Mouse (Mus musculus) ZHBTc4 (cell line): ENCODE data around the gene Akap2.

Experiments
- DNase-seq: peaks from one replicate; pipeline ENCODE4 v3.0.0-alpha.2; 2011; ENCODE audit warnings: low read depth, low spot score

Gene Akap2

DNA sequence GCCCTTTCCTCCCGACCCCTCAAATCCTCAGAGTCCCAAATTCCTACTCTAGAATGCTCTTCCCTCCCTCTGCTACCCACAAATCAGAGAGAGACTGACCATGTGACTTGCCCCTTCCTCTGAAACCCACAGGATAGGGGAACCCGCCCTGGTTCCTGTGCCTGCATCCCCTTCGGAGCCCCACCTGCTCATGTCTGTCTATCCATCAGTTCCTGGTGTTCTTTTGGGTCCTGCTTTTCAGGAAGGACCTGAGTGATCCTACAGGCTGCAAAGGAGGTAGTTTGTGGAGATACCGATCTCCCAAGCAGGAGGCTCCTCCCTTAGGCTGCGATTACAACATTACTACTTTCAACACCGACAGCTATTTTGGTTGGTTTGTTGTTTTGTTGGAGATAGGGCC lies 191.4 kb downstream of the Akap2 start:
- no peak for DNase-seq

DNA sequence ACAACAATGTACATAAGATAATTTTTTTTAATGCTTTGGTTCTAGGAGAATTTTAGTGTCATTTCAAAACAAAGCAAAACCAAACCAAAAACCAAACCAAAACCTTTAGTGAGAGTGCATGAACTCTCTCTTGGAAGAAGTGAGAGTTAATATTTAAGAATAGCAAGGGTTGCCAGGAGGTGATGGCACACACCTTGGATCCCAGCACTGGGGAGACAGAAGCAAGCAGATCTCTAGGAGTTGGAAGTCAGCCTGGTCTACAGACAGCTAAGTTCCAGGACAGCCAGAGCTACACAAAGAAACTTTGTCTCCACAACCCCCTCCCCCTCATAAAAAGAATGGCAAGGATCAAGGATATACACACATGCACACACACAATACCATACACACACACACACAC lies 195.6 kb downstream of the Akap2 start:
- DNase-seq = no peak

DNA sequence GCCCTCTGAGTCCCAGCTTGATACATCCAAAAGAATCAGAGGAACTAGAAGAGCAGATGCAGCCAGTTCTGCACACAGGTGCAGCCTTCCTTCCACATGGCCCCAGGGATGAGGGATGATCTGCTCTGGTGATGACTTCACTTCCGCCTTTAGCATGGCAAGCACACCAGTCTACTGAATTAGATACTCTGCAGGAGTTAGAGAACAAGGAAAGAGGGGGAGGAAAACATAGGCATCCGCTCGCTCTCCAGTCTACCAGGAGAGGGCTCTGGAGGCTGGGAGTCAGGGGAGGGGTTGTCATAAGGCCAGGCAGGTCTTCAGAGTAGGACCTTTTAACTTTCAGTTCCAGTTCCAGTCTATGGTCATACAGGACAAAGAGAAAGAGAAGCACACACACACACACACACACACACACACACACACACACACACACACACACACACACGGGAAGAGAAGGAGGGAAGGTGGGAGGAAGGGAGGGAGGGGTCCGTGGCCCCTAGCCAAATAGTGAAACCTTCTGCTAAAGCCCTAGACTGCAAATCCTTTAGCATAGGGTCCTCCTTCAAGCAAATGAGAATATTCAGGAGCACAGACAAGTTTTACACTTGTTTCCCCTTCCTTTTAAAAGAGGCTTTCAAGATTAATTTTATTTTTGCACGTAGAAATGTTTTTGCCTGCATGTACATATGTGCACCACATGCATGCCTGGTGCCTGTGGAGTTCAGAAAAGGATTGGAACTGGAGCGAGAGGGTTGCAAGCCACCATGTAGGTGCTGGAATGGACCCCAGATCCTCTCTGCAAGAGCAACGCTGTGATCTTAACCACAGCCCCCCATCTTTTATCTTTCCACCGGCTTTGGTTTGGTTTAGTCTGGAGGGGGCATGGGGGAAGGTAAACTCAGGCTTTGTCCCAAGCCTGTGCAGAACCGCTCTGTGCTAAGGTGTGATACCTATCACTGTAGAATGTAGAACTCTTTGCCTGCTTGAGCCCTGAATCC lies 197.0 kb downstream of the Akap2 start:
- peak; percentile 62 for DNase-seq

DNA sequence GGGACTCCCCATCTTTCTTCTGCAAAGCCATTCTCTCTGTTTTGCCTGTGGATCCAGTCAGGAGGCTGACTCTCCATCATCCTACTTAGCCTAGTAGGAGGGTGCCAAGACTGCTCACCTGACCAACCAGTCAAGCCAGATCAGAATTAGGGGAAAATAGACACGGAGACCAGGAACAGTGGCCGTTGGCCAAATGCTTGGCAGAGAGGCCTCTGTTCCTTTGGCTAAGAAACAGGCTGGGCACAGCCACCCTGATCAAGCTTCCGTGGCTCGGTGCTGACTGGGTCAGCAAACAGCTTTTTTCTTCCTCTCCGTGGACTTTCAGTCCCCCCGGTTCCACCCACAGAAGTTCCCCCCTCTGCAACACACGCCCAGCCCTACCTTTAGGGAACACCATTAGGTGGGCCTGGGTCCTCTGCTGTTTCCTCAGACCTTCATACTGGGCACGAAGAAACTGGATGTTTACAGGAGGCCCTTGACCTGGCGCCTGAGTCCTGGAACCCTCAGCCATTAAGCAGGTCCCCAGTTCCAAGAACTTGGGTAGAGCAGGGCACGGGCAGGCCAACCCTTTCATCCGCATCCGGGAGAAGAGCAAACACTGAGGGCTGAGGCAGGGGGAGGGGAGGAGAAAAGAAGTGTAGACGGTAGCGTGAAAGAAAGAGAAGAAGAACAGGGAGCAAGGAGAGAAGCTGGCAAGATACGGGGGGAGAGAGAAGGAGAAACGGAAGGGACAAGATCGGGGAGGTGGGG lies 197.9 kb downstream of the Akap2 start:
- DNase-seq = no peak

DNA sequence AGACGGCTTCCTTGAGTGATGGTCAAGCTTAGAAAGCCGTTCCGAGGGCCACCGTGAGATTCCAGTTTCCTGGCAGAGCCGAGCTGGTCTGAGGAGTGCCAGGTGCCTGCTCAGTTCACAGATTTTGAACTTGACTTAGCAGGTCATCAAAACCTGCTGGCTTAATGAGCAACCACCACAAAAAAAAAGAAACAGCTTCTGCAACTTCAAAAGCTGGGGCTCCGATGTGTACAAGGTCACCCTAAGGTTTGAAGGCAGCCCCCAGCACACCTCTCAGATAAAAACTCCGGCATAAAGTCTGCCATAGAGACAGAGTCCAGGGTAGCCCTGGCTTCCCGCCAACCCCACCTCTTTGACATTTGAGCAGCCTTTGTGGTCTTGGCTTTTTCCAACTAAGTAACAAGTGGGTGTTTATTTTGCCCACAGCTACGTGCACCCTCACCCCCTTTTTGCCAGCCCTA lies 198.8 kb downstream of the Akap2 start, which contains the start of gene D630039A03Rik:
D630039A03Rik (minus strand) TSS at position 97 of the 461 bp plus-strand sequence.
- DNase-seq = no peak

DNA sequence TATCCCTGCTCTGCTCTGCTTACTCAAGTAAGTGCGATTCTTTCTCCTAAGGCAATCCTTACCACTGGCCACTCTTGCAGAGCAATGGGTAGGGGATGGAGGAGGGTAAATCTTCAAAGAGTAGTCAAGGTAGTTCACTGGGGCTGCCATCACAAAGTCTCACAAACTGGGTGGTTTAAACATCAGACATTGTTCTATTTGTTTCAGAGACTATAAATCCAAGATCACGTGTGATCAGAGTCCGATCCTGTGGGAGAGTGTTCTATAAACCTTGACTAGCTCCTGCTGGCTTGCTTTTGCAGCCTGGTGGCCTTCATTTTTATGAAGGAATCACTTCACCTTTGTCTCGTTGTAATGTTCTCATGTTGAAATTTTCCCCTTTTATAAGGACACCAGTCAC lies 199.3 kb downstream of the Akap2 start:
- DNase-seq = no peak

DNA sequence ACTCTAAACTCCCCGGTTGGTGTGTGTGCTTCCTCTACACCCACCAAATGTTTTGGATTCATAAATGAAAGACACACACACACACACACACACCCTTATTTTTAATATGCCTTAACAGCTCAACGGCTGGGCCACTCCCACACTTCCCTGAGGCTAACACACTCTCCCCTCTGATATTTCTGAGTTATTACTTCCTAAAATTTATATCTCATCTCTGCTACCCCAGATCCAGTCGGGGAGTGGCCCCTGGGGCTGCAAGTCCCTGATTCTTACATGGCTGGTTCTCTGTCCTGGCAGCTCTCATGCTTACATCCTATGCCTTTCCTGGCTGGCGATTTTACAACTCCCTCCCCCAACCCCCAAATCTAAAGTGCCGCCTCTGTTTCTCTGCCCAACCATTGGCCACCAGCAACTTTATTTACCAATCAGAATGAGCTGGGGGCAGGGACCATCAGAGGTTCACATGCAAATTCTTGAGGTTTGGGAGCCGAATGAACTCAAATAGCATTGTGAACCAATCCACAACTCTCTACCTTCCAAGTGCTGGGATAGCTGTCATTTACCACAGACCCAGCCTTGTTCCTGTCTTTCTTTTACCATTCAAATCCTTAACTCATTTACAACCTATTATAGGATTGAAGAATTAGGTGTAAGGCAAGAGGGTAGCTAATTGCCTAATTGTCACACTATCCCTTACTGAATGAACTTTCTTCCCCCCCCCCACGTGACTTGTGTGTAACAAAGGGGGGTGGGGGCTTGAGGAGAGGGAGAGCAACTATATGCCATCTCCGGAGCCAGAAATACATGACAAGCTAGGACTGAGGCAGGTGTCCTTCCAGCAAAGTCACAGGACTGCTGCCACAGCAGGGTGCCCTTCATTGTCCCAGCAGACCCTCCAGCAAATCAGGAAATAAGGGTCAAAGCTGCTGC lies 202.3 kb downstream of the Akap2 start:
- peak; percentile 97 for DNase-seq

DNA sequence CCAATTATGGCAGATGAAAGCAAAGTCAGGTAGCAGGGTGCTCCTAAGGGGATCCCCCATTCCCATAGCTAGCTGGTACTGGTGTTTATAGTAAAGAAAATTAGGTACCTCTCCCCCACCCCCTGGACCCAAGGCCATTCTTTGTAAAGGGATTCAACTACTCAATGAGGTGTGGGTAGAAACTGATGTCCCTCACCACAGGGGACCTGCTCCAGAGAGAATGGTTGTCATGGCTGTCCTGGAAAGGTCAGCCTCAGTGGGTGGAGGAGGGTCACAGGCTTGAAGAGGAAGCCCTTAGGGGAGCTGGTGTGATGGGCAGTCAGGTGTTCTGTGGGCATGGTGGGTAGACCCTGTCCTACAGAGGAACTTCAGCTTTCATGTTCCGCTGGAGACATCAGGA lies 203.1 kb downstream of the Akap2 start:
- DNase-seq = peak; percentile 96

- no peak for DNase-seq
Measured at GRCm38 (mm10) chr4:57922171-57922570, 204.7 kb downstream of the Akap2 start.

GRCm38 (mm10) chr4:57924556-57925071 lies 207.2 kb downstream of the Akap2 start:
- DNase-seq = peak; percentile 47

DNA sequence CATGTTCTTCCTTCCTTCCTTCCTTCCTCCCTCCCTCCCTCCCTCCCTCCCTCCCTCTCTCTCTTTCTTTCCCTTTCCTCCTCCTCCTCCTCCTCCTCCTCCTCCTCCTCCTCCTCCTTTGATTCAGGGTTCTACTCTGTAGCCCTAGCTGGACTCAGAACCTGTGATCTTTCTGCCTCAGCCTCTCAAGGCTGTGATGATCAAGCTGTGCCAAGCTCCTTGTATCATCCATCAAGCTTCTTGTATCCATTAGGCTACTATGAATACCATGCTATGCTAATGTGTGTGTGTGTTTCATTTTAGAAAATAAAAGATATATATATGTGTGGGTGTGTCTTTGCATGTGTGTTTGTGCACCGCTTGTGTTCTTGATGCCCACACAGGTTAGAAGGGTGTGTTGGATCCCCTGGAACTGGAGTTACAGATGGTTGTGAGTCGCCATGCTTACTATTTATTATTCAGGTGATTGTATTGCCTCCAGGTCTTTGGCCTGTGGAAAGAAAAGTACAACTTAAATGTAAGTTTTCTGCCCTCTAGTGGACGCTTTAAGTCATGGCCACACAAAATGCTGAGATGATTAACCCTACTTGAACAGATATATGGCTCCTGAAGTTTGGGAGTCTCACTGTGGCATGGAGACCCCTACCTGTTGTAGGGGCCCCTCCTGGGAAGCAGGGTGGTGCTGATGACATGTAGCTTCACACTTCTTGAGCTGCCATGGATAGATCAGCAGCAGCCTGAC lies 210.2 kb downstream of the Akap2 start:
- peak; percentile 83 for DNase-seq

GRCm38 (mm10) chr4:57930559-57931170 lies 213.2 kb downstream of the Akap2 start:
- DNase-seq = no peak

DNA sequence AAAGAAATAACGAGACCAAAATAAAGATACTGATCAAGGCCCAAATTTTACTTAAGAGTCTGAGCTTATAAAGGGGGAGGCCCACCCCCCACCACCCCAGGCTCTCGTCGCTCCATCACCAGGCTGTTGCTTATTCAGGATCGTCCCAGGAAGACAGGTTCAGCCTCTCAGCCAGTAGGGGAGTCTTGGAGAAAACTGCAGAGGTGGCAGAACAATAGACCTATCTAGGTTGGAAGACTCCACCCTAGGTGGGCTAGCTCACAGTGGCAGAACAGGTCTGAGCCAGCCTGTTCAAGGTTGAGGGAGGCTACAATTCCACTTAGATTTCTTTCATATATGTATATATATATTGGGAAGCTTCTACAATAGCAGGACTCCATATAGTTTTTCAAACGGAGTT lies 216.7 kb downstream of the Akap2 start:
- peak; percentile 59 for DNase-seq

- DNase-seq = no peak
Measured at GRCm38 (mm10) chr4:57937292-57937691, 219.8 kb downstream of the Akap2 start.

- DNase-seq = no peak
Measured at GRCm38 (mm10) chr4:57940631-57941030, 223.2 kb downstream of the Akap2 start.

- DNase-seq = no peak
Measured at GRCm38 (mm10) chr4:57942892-57943291, 225.4 kb downstream of the Akap2 start.
